Mouse (Mus musculus) cerebellum, adult 2 months (tissue): ENCODE results near the gene Cyp24a1.

ENCODE experiments used
- CTCF ChIP-seq: fragments of 200-500 bp; IDR thresholded peaks from 2 replicates; pipeline ENCODE4 v1.5.1; 2011; ENCODE audit warnings: low read depth, mild to moderate bottlenecking, control low read depth, low read length, moderate library complexity, borderline replicate concordance; ENCODE audit not compliant: insufficient read depth
- POLR2A ChIP-seq: fragments of 200-500 bp; IDR thresholded peaks from 2 replicates; pipeline ENCODE4 v1.6.1; 2011; ENCODE audit warnings: low read length, control low read depth, borderline replicate concordance; ENCODE audit not compliant: insufficient read depth

DNA sequence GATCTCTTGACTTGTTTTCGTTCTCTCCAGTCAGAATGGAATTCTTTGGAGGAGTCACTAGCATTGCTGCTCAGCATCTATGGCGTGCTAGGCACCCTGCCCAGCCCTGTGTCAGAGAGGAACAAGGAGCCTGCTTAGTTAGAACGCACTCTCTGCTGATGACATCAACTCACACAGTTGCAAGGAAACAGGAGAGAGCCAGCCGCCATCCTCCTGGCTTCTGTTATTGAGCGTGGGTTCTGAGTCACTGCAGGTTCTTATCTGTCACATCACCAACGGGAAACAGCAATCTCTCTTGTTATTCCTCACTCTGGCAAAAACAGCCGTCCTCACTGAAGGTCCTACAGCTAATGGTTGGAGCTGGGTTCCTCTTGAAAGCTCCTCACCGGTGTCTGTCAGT, 6.4 kb upstream of the Cyp24a1 start:
- no peak for TF ChIP-seq CTCF
- no peak for TF ChIP-seq POLR2A
